ENCODE assay signal across 8 mouse cellular contexts in the genomic region with DNA sequence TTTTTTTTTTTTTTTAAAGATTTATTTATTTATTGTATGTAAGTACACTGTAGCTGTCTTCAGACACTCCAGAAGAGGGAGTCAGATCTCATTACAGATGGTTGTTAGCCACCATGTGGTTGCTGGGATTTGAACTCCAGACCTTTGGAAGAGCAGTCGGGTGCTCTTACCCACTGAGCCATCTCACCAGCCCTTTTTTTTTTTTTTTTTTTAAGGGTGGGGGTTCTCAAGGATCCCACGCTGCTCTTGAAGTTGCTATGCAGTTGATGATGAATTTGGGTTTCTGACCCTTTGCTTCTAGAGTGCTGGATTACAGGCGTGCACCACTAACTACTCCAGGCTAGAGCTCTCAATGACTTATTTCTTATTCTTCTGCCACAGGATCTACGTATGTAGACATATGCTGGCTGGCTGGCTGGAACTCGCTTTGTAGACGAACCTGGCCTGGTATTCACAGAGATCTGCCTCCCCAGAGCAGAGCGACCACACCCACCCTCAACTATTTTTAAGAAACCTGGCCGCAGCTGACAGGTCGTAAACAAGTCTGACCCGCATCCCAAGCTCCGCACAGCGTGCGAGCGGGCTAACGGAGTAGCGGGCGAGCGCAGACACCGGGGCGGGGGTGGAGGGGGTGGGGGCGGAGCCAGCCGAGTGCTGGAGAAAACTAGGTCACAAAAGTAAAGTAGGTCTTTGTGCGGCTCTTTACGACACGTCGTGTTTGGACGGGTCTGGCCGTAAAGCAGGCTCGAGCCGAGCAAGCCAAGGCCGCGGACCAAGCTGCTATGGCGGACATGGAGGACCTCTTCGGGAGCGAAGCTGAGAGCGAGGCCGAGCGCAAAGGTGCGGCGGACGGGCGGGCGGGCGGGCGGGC. TPM values are rescaled to one million over a fixed set of nuclear protein-coding genes. Genes with fewer than 3 reads are reported as not detected.
DNase-seq lines count a peak whose midpoint lies in the region; ATAC-seq and TF ChIP-seq lines count a peak whose summit lies in the region.

A gene (plus strand): TSS at position 729 of the 871 bp plus-strand sequence.

- WGBS in hindbrain, postnatal 0 days, result under 1% methylated on average over 35 of the region's 45 CpGs

- peak; percentile 91 for ATAC-seq in hindbrain, postnatal 0 days
- peak; percentile 92 for ATAC-seq in megakaryocyte, adult 5-6 weeks (ENCODE audit: poor library complexity, severe bottlenecking)

- 0 out of 2 replicates have a peak, but pooled peaks cover 10% of the 10 kb centered on the region for H3K4me1 ChIP-seq in hindbrain, postnatal 0 days (ENCODE audit: insufficient read depth, low read length)

- H3K4me3 ChIP-seq in hindbrain, postnatal 0 days (ENCODE audit: low read length), result peak within 1 kb of the TSS; percentile 85
- H3K4me3 ChIP-seq in left cerebral cortex, adult 2 months, result peak within 1 kb of the TSS; percentile 80

- DNase-seq in T-cell, adult 2 months (ENCODE audit: low spot score), result peak; percentile 85
- peak; percentile 91 to 93 for DNase-seq in cerebellum, postnatal 36 days
- peak; percentile 91 for DNase-seq in gastrocnemius, adult 18-20 months (ENCODE audit: low spot score)
- peak; percentile 95 for DNase-seq in hindbrain, postnatal 0 days (ENCODE audit: low spot score)
- peak; percentile 86 to 89 for DNase-seq in left cerebral cortex, adult 2 months (ENCODE audit: extremely low spot score in 1 of 2, low spot score in 2 of 2)
- DNase-seq in right cerebral cortex, adult 2 months (ENCODE audit: low spot score in 2 of 2), result peak; percentile 90 to 93
- peak; percentile 87 for DNase-seq in urinary bladder, postnatal 14 days (ENCODE audit: low spot score)

- no peaks in the 10 kb centered on the region for H3K9me3 ChIP-seq in hindbrain, postnatal 0 days (ENCODE audit: low read length)

- H3K27ac ChIP-seq in hindbrain, postnatal 0 days, result peak within 1 kb of the TSS; percentile 89
- H3K27ac ChIP-seq in left cerebral cortex, adult 2 months, result peak within 1 kb of the TSS; percentile 92

- H3K9ac ChIP-seq in hindbrain, postnatal 0 days (replicated peaks; ENCODE audit: low read length), result peak within 1 kb of the TSS; percentile 87

- peak within 1 kb of the TSS; percentile 88 for H3K4me2 ChIP-seq in hindbrain, postnatal 0 days (ENCODE audit: low read depth, low read length)

- peaks cover 6% of the 10 kb centered on the region; the same call in 1 of the 2 replicates for H3K36me3 ChIP-seq in hindbrain, postnatal 0 days (ENCODE audit: insufficient read depth, low read length)

- intact Hi-C loops in left cerebral cortex, adult 2 months (cut with DNase I), result loop anchor here (1.0 to 10.0 kb wide), 3 partner anchors 32 to 406 kb away; a partner anchor contains a TSS

- H3K27me3 ChIP-seq in hindbrain, postnatal 0 days (ENCODE audit: insufficient read depth, low read length), result no peaks in the 10 kb centered on the region

- no peak for TF ChIP-seq CTCF in hindbrain, postnatal 0 days (IDR thresholded peaks at IDR 0.05; ENCODE audit: low read depth)
- no peak for TF ChIP-seq CTCF in left cerebral cortex, adult 2 months (IDR thresholded peaks at IDR 0.05)

RNA-seq across cellular contexts. Expression of the gene that starts here (rescaled TPM):
- total RNA-seq in gastrocnemius, adult 18-20 months (2021), result 10 to 100 TPM; 24.0 to 27.5 TPM
- total RNA-seq in hindbrain, postnatal 0 days (2014; rRNA removed), result 19.4 and 22.2 TPM in 2 replicates
- 40.8 and 41.2 TPM in 2 replicates for polyA plus RNA-seq in hindbrain, postnatal 0 days (2015; fragmentation: Nextera tagmentation; extraction: Ambion mirVana)
- total RNA-seq in left cerebral cortex, adult 2 months (2021), result 10 to 100 TPM; 29.8 to 29.9 TPM
- total RNA-seq in megakaryocyte, adult 5-6 weeks (2015), result 12.5 and 16.3 TPM in 2 replicates
- total RNA-seq in megakaryocyte, adult 5-6 weeks (2017), result 32.5 and 35.6 TPM in 2 replicates

Comparison
In these comparisons a context has a peak if more than half of its experiments do, and no peak if none do; other contexts are left out.
1. Peak in every context shown above with its lines: DNase-seq, ATAC-seq, H3K4me3 ChIP-seq and H3K27ac ChIP-seq.